Mouse (Mus musculus) heart, embryonic 14.5 days (tissue): ENCODE measurements at regions not wholly inside any gene's neighbourhood (a gene's known extent, or its start where the extent isn't known, plus 50 kb on each side); places are given as distances from the start of the nearest gene placed in this dataset.

Experiments
- ATAC-seq: fragments of 200-750 bp; cut with Nextera tagmentation; 2 replicates; pipeline ENCODE4 v1.8.0; 2017; ENCODE audit warnings: low read depth, moderate TSS enrichment; ENCODE audit not compliant: insufficient number of reproducible peaks, insufficient read depth, low FRiP score
- H3K27ac ChIP-seq, 2 experiments: fragments of 200-500 bp in 1 of 2; fragments of 300-500 bp in 1 of 2; sonication (generic) in 1 of 2; replicated peaks in 1 of 2; 2 replicates each; pipeline ENCODE4 v1.5.1; 2012 to 2014; ENCODE audit warnings: low read depth in 2 of 2, low read length in 2 of 2, control low read depth in 1 of 2, mild to moderate bottlenecking in 1 of 2, mixed read lengths in 1 of 2; ENCODE audit not compliant: control insufficient read depth in 1 of 2, insufficient read depth in 1 of 2
- H3K27me3 ChIP-seq: fragments of 300-500 bp; sonication (generic); 2 replicates; pipeline ENCODE4 v1.6.1; 2014; ENCODE audit warnings: mild to moderate bottlenecking, low read length, control low read depth; ENCODE audit not compliant: control insufficient read depth, insufficient read depth
- H3K36me3 ChIP-seq: fragments of 300-500 bp; sonication (generic); 2 replicates; pipeline ENCODE4 v1.6.1; 2014; ENCODE audit warnings: mild to moderate bottlenecking, control low read depth, low read length, mixed read lengths; ENCODE audit not compliant: control insufficient read depth, insufficient read depth
- H3K4me1 ChIP-seq, 2 experiments: fragments of 200-500 bp in 1 of 2; fragments of 300-500 bp in 1 of 2; sonication (generic) in 1 of 2; 2 replicates each; pipeline ENCODE4 v1.6.1; 2012 to 2014; ENCODE audit warnings: low read length in 2 of 2, control low read depth in 1 of 2, mixed read lengths in 1 of 2; ENCODE audit not compliant: control insufficient read depth in 2 of 2, insufficient read depth in 2 of 2
- H3K4me2 ChIP-seq: fragments of 300-500 bp; sonication (generic); 2 replicates; pipeline ENCODE4 v1.6.1; 2014; ENCODE audit warnings: mild to moderate bottlenecking, low read length
- H3K4me3 ChIP-seq, 2 experiments: fragments of 200-500 bp in 1 of 2; fragments of 300-500 bp in 1 of 2; sonication (generic) in 1 of 2; 2 replicates each; pipeline ENCODE4 v1.5.1; 2012 to 2014; ENCODE audit warnings: low read length in 2 of 2, mild to moderate bottlenecking in 2 of 2, control low read depth in 1 of 2, low read depth in 1 of 2, moderate library complexity in 1 of 2; ENCODE audit not compliant: control insufficient read depth in 1 of 2, insufficient read depth in 1 of 2
- H3K9ac ChIP-seq: fragments of 300-500 bp; sonication (generic); 2 replicates; pipeline ENCODE4 v1.6.1; 2014; ENCODE audit warnings: mild to moderate bottlenecking, low read length
- H3K9me3 ChIP-seq: fragments of 300-500 bp; sonication (generic); 2 replicates; pipeline ENCODE4 v1.6.1; 2016; ENCODE audit warnings: low read length, control low read depth; ENCODE audit not compliant: control insufficient read depth
- WGBS: fragments of 180-500 bp; shearing (Covaris S2); extraction: QIAGEN DNeasy Blood & Tissue Kit; methylation state at CpG from one replicate; pipeline ENCODE4 v1.1.7; 2014; 5-methylcytosine and 5-hydroxymethylcytosine counted together

- Histone ChIP-seq H3K4me3 (no peak overlapping the region), H3K36me3 (no peaks in the 10 kb centered on the region), H3K4me2 (no peak overlapping the region), H3K9me3 (no peaks in the 10 kb centered on the region), H3K9ac (no peak overlapping the region), H3K27ac (no peak overlapping the region), H3K27me3 (no peaks in the 10 kb centered on the region), H3K4me1 (peaks cover 0 to 5% of the 10 kb centered on the region in 2 experiments; a peak in 1 of 4 replicates)
- 52% methylated on average over 4 of the region's 4 CpGs for WGBS
- ATAC-seq = no peak
Observed at GRCm38 (mm10) chr7:68914344-68914743, 165.3 kb upstream of the Arrdc4 start.

- ATAC-seq = no peak
- Histone ChIP-seq H3K27ac (no peak overlapping the region), H3K4me2 (no peak overlapping the region), H3K4me1 (no peaks in the 10 kb centered on the region), H3K4me3 (no peak overlapping the region), H3K27me3 (no peaks in the 10 kb centered on the region), H3K36me3 (no peaks in the 10 kb centered on the region), H3K9me3 (no peaks in the 10 kb centered on the region), H3K9ac (no peak overlapping the region)
- whole genome bisulfite sequencing = 71% methylated on average over 6 of the region's 6 CpGs
Observed at GRCm38 (mm10) chr7:68911989-68912655, 163.1 kb upstream of the Arrdc4 start.

GRCm38 (mm10) chr7:68911562-68911961 is 162.5 kb upstream of the Arrdc4 start:
- H3K4me2 ChIP-seq = no peak overlapping the region
- H3K4me1 ChIP-seq = no peaks in the 10 kb centered on the region
- H3K36me3 ChIP-seq = no peaks in the 10 kb centered on the region
- H3K9me3 ChIP-seq = no peaks in the 10 kb centered on the region
- H3K9ac ChIP-seq = no peak overlapping the region
- H3K4me3 ChIP-seq = no peak overlapping the region
- no peaks in the 10 kb centered on the region for H3K27me3 ChIP-seq
- WGBS = 55% methylated on average over 3 of the region's 3 CpGs
- H3K27ac ChIP-seq = no peak overlapping the region
- no peak for ATAC-seq

- H3K4me3 ChIP-seq = no peak overlapping the region
- no peaks in the 10 kb centered on the region for H3K9me3 ChIP-seq
- H3K27me3 ChIP-seq = no peaks in the 10 kb centered on the region
- 89% methylated on average over 1 of the region's 1 CpGs for WGBS
- no peaks in the 10 kb centered on the region for H3K36me3 ChIP-seq
- no peak overlapping the region for H3K4me2 ChIP-seq
- no peak overlapping the region for H3K9ac ChIP-seq
- ATAC-seq = no peak
- no peaks in the 10 kb centered on the region for H3K4me1 ChIP-seq
- H3K27ac ChIP-seq = no peak overlapping the region
Observed at GRCm38 (mm10) chr7:68909694-68910093, 160.7 kb upstream of the Arrdc4 start.

GRCm38 (mm10) chr7:68908401-68908834 is 159.4 kb upstream of the Arrdc4 start:
- no peaks in the 10 kb centered on the region for H3K27me3 ChIP-seq
- no peaks in the 10 kb centered on the region for H3K9me3 ChIP-seq
- H3K4me1 ChIP-seq = no peaks in the 10 kb centered on the region
- no peaks in the 10 kb centered on the region for H3K36me3 ChIP-seq
- no peak overlapping the region for H3K4me2 ChIP-seq
- H3K9ac ChIP-seq = no peak overlapping the region
- H3K27ac ChIP-seq = no peak overlapping the region
- H3K4me3 ChIP-seq = no peak overlapping the region
- 52% methylated on average over 1 of the region's 1 CpGs for WGBS
- no peak for ATAC-seq

- Histone ChIP-seq H3K27ac (no peak overlapping the region), H3K27me3 (no peaks in the 10 kb centered on the region), H3K4me3 (no peak overlapping the region), H3K9me3 (no peaks in the 10 kb centered on the region), H3K4me1 (no peaks in the 10 kb centered on the region), H3K4me2 (no peak overlapping the region), H3K9ac (no peak overlapping the region), H3K36me3 (no peaks in the 10 kb centered on the region)
- 76% methylated on average over 7 of the region's 7 CpGs for WGBS
- ATAC-seq = no peak
Observed at GRCm38 (mm10) chr7:68907867-68908266, 158.8 kb upstream of the Arrdc4 start.

- Histone ChIP-seq H3K4me2 (no peak overlapping the region), H3K4me1 (no peaks in the 10 kb centered on the region), H3K9ac (no peak overlapping the region), H3K27me3 (no peaks in the 10 kb centered on the region), H3K4me3 (no peak overlapping the region), H3K9me3 (no peaks in the 10 kb centered on the region), H3K36me3 (no peaks in the 10 kb centered on the region), H3K27ac (no peak overlapping the region)
- 81% methylated on average over 8 of the region's 8 CpGs for WGBS
- no peak for ATAC-seq
Observed at GRCm38 (mm10) chr7:68906771-68907395, 157.8 kb upstream of the Arrdc4 start.

- H3K27ac ChIP-seq = no peak overlapping the region
- H3K9me3 ChIP-seq = no peaks in the 10 kb centered on the region
Observed at GRCm38 (mm10) chr7:68905793-68906192, 156.8 kb upstream of the Arrdc4 start.

More at GRCm38 (mm10) chr7:68905793-68906192, 156.8 kb upstream of the Arrdc4 start:
- H3K4me3 ChIP-seq = no peak overlapping the region
- H3K4me1 ChIP-seq = no peaks in the 10 kb centered on the region
- H3K27me3 ChIP-seq = no peaks in the 10 kb centered on the region
- H3K4me2 ChIP-seq = no peak overlapping the region
- WGBS = 65% methylated on average over 4 of the region's 4 CpGs
- H3K36me3 ChIP-seq = no peaks in the 10 kb centered on the region
- no peak for ATAC-seq
- no peak overlapping the region for H3K9ac ChIP-seq
